ENCODE assay signal across 16 mouse cellular contexts in genomic region chr15:67899772-67900171, GRCm38 (mm10).
DNase-seq lines count a peak whose midpoint lies in the region; ATAC-seq and TF ChIP-seq lines count a peak whose summit lies in the region.
"Had no signal": no experiment of that assay in that cellular context is flagged by ENCODE, and none has a peak within 500 bp of the region (broad histone marks: within the 10 kb centered on the region; RNA-seq: fewer than 3 reads in every experiment).

No protein-coding gene starts in this region.

- TF ChIP-seq EP300 in heart, adult 2 months (IDR thresholded peaks at IDR 0.05; ENCODE audit: insufficient read depth, low read depth, low read length), result no peak

- no peak for TF ChIP-seq CTCF in heart, adult 2 months (IDR thresholded peaks at IDR 0.05)

- H3K4me1 ChIP-seq in heart, adult 2 months (ENCODE audit: control insufficient read depth, insufficient read depth, low read length), result peaks cover 4% of the 10 kb centered on the region
- peaks cover 7% of the 10 kb centered on the region; the same call in 1 of the 2 replicates for H3K4me1 ChIP-seq in lung, embryonic 16.5 days (replicated peaks; ENCODE audit: control insufficient read depth, insufficient read depth, low read length)
- H3K4me1 ChIP-seq: heart, embryonic 15.5 days had no signal

- peak; percentile 49 for ATAC-seq in lung, embryonic 16.5 days (ENCODE audit: low read depth)
- ATAC-seq: CD4-positive, CD25-positive, alpha-beta regulatory T cell, adult 4 months; inflammation-experienced regulatory T-cells, adult 6 months; liver, postnatal 0 days had no signal

- no peak overlapping the region for H3K9ac ChIP-seq in heart, adult 2 months (ENCODE audit: low read depth, low read length)
- H3K9ac ChIP-seq in lung, embryonic 16.5 days (ENCODE audit: low read length), result no peak overlapping the region
- H3K9ac ChIP-seq: heart, embryonic 15.5 days; hindbrain, embryonic 14.5 days; liver, postnatal 0 days had no signal

- H3K4me3 ChIP-seq in heart, adult 2 months, result no peak overlapping the region
- H3K4me3 ChIP-seq in lung, embryonic 16.5 days (ENCODE audit: low read length), result no peak overlapping the region
- no peak overlapping the region for H3K4me3 ChIP-seq in myocyte
- H3K4me3 ChIP-seq: heart, embryonic 15.5 days had no signal

- H3K4me2 ChIP-seq in lung, embryonic 16.5 days (ENCODE audit: low read depth, low read length), result no peak overlapping the region
- H3K4me2 ChIP-seq in myocyte (ENCODE audit: low read depth), result no peak overlapping the region
- H3K4me2 ChIP-seq: heart, embryonic 15.5 days; hindbrain, embryonic 14.5 days; liver, embryonic 11.5 days; midbrain, embryonic 11.5 days had no signal

- H3K9me3 ChIP-seq in lung, embryonic 16.5 days (ENCODE audit: control insufficient read depth, low read length), result no peaks in the 10 kb centered on the region
- H3K9me3 ChIP-seq: heart, embryonic 15.5 days had no signal

- 0 out of 2 replicates have a peak, but pooled peaks cover 2% of the 10 kb centered on the region for H3K36me3 ChIP-seq in heart, adult 2 months (ENCODE audit: control insufficient read depth, insufficient read depth, low read length)
- H3K36me3 ChIP-seq in lung, embryonic 16.5 days (ENCODE audit: control insufficient read depth, insufficient read depth, low read length), result no peaks in the 10 kb centered on the region
- H3K36me3 ChIP-seq in myocyte (ENCODE audit: control insufficient read depth, insufficient read depth), result no peaks in the 10 kb centered on the region
- H3K36me3 ChIP-seq: heart, embryonic 15.5 days had no signal

- peak overlapping the region; percentile 49; the same call in 1 of the 2 replicates for H3K27ac ChIP-seq in heart, adult 2 months
- peak overlapping the region; percentile 13 for H3K27ac ChIP-seq in lung, embryonic 16.5 days (ENCODE audit: low read length)
- H3K27ac ChIP-seq: hindbrain, embryonic 14.5 days had no signal

- intact Hi-C loops in heart, adult 2 months (cut with DNase I), result no loop called here
- intact Hi-C loops in heart, postnatal 36 days (cut with DNase I), result loop anchor here (5.0 kb wide), 1 partner anchor 93 kb away; no protein-coding TSS in a partner anchor

- no peak for TF ChIP-seq POLR2A in heart, adult 2 months (IDR thresholded peaks at IDR 0.05; ENCODE audit: insufficient read depth, low read depth, low read length)
- no peak for TF ChIP-seq POLR2A in myocyte (IDR thresholded peaks at IDR 0.05; ENCODE audit: insufficient read length, low read depth)

- 80% methylated on average over 6 of the region's 6 CpGs for WGBS in heart, adult 2 months
- WGBS in lung, embryonic 16.5 days, result 46% methylated on average over 6 of the region's 6 CpGs

- H3ac ChIP-seq in myocyte (ENCODE audit: control insufficient read depth, insufficient read length), result no peak overlapping the region

- no peaks in the 10 kb centered on the region for H3K27me3 ChIP-seq in heart, adult 2 months (ENCODE audit: control insufficient read depth, insufficient read depth, low read length)
- no peaks in the 10 kb centered on the region for H3K27me3 ChIP-seq in lung, embryonic 16.5 days (ENCODE audit: control insufficient read depth, insufficient read depth, low read depth, low read length)
- H3K27me3 ChIP-seq in myocyte (ENCODE audit: control insufficient read depth, insufficient read depth, insufficient read length), result no peaks in the 10 kb centered on the region
- H3K27me3 ChIP-seq: heart, embryonic 15.5 days had no signal

- no peaks in the 10 kb centered on the region for H3K79me2 ChIP-seq in heart, adult 2 months (replicated peaks; ENCODE audit: control insufficient read depth, insufficient read depth, low read length)
- no peaks in the 10 kb centered on the region for H3K79me2 ChIP-seq in myocyte (ENCODE audit: control insufficient read depth, insufficient read depth)

- peak; percentile 2 to 25 for DNase-seq in adrenal gland, postnatal 36 days
- no peak for DNase-seq in adrenal gland, postnatal 25 days
- no peak for DNase-seq in heart, adult 2 months
- no peak for DNase-seq in heart, postnatal 36 days
- no peak for DNase-seq in lung, postnatal 14 days
- DNase-seq: cerebellum, adult 11 months; cerebellum, adult 9-11 months; liver, postnatal 0 days had no signal

TF ChIP-seq in myocyte, 11 proteins besides CTCF, POLR2A, EP300 and RAD21:
- no peak for TF ChIP-seq REST (IDR thresholded peaks at IDR 0.05; ENCODE audit: insufficient read depth, insufficient read length)
- TF ChIP-seq CEBPB (IDR thresholded peaks at IDR 0.05; ENCODE audit: insufficient read depth, poor library complexity, severe bottlenecking), result 0 out of 2 replicates have a peak, but pooled peaks have one; percentile 11
- TF ChIP-seq POLR2AphosphoS2 (IDR thresholded peaks at IDR 0.05; ENCODE audit: insufficient read length, low read depth), result no peak
- no peak for TF ChIP-seq USF1 (IDR thresholded peaks at IDR 0.05; ENCODE audit: low read depth)
- no peak for TF ChIP-seq E2F4 (IDR thresholded peaks at IDR 0.05; ENCODE audit: insufficient read depth)
- no peak for TF ChIP-seq MYOD1 (IDR thresholded peaks at IDR 0.05; ENCODE audit: control insufficient read depth in 1 of 3, insufficient read length in 2 of 3, low read depth in 2 of 3)
- TF ChIP-seq SRF (IDR thresholded peaks at IDR 0.05; ENCODE audit: control insufficient read depth, insufficient read length, low read depth), result no peak
- no peak for TF ChIP-seq MAX (IDR thresholded peaks at IDR 0.05; ENCODE audit: low read depth)

Comparison
In these comparisons a context has a peak if more than half of its experiments do, and no peak if none do; other contexts are left out.
1. DNase-seq: peak in adrenal gland, postnatal 36 days (2 of 2); none in adrenal gland, postnatal 25 days (single experiment), heart, adult 2 months (0 of 2), heart, postnatal 36 days (0 of 2) and lung, postnatal 14 days (single experiment).